Comparison of ENCODE assay signal across 39 mouse cellular contexts in genomic region chr1:31203771-31204170, GRCm38 (mm10). TPM values are rescaled to one million over a fixed set of nuclear protein-coding genes. Genes with fewer than 3 reads are reported as not detected.
DNase-seq lines count a peak whose midpoint lies in the region; TF ChIP-seq lines count a peak whose summit lies in the region.
"Had no signal": no experiment of that assay in that cellular context is flagged by ENCODE, and none has a peak within 500 bp of the region (broad histone marks: within the 10 kb centered on the region; RNA-seq: fewer than 3 reads in every experiment).

No protein-coding gene starts in this region.

- intact Hi-C loops in left cerebral cortex, postnatal 25 days (cut with DNase I), result no loop called here

- H3K36me3 ChIP-seq in kidney, adult 2 months (ENCODE audit: control insufficient read depth, insufficient read depth, low read length), result no peaks in the 10 kb centered on the region
- H3K36me3 ChIP-seq: heart, embryonic 12.5 days; hindbrain, embryonic 13.5 days; limb, embryonic 13.5 days; lung, embryonic 15.5 days had no signal

- no peak overlapping the region for H3K4me3 ChIP-seq in kidney, adult 2 months (ENCODE audit: insufficient read depth, low read depth, low read length)
- H3K4me3 ChIP-seq: erythroblast, embryonic 14.5 days; heart, adult 2 months; heart, embryonic 12.5 days; hindbrain, embryonic 13.5 days; limb, embryonic 13.5 days; lung, embryonic 15.5 days had no signal

- H3K4me1 ChIP-seq in kidney, adult 2 months (ENCODE audit: control insufficient read depth, insufficient read depth, low read length), result no peaks in the 10 kb centered on the region
- H3K4me1 ChIP-seq: heart, embryonic 12.5 days; limb, embryonic 13.5 days; lung, embryonic 15.5 days had no signal

- DNase-seq in layer of hippocampus, adult 8-10 months (ENCODE audit: low spot score in 2 of 2), result peak; percentile 3 to 10
- no peak for DNase-seq in layer of hippocampus, postnatal 25 days (ENCODE audit: extremely low spot score in 1 of 2, low spot score in 1 of 2)
- peak; percentile 36 to 66 for DNase-seq in right cerebral cortex, adult 2 months (ENCODE audit: low spot score in 2 of 2)
- no peak for DNase-seq in right cerebral cortex, postnatal 14 days
- peak; percentile 28 to 67 for DNase-seq in left cerebral cortex, postnatal 25 days (ENCODE audit: low spot score in 2 of 2)
- no peak for DNase-seq in kidney, adult 2 months
- DNase-seq: adrenal gland, postnatal 25 days; B cell, adult 2 months; cerebellum, adult 18-20 months; cerebellum, postnatal 10 days; heart, adult 2 months; heart, postnatal 4 days; kidney, adult 9 months; kidney, postnatal 10 days; lung, postnatal 36 days had no signal

- TF ChIP-seq CTCF in kidney, adult 2 months (conservative IDR thresholded peaks at IDR 0.05; ENCODE audit: insufficient read depth, insufficient read length, low read depth, low read length), result no peak

- no peak overlapping the region for H3K27ac ChIP-seq in kidney, adult 2 months (ENCODE audit: insufficient read depth, low read depth, low read length)
- H3K27ac ChIP-seq: heart, adult 2 months; hindbrain, embryonic 13.5 days; limb, embryonic 13.5 days; lung, embryonic 15.5 days had no signal

- WGBS in kidney, adult 2 months, result 86% methylated on average over 10 of the region's 10 CpGs

- TF ChIP-seq POLR2A in kidney, adult 2 months (IDR thresholded peaks at IDR 0.05; ENCODE audit: low read depth, low read length), result no peak

- no peaks in the 10 kb centered on the region for H3K27me3 ChIP-seq in kidney, adult 2 months (replicated peaks; ENCODE audit: control insufficient read depth, insufficient read depth, low read length)
- H3K27me3 ChIP-seq: heart, embryonic 12.5 days; hindbrain, embryonic 13.5 days; limb, embryonic 13.5 days; lung, embryonic 15.5 days had no signal

RNA-seq across cellular contexts. Expression of gene 4931428L18Rik, which starts 18.7 kb away (rescaled TPM):
- total RNA-seq in layer of hippocampus, adult 8-10 months (2022), result not detected
- total RNA-seq in layer of hippocampus, postnatal 25 days (2021), result not detected
- not detected for total RNA-seq in left cerebral cortex, postnatal 25 days (2021)
- polyA plus RNA-seq in kidney, adult 2 months (2012; rRNA removed), result not detected in 2 replicates
- total RNA-seq: adrenal gland, postnatal 25 days; common myeloid progenitor, adult 5-6 weeks; gastrocnemius, adult 8-10 months; gastrocnemius, postnatal 4 days; heart, adult 2 months; heart, postnatal 4 days; left cerebral cortex, adult 8-10 months; neutrophil, adult 5-6 weeks had no signal
- polyA plus RNA-seq: brain, embryonic 14.5 days; embryonic facial prominence, embryonic 14.5 days; erythroblast, embryonic 14.5 days; forebrain, embryonic 11.5 days; forebrain, embryonic 16.5 days; heart, embryonic 12.5 days; hindbrain, embryonic 13.5 days; intestine, embryonic 16.5 days; large intestine, adult 2 months; limb, embryonic 13.5 days; liver, embryonic 11.5 days; liver, embryonic 16.5 days; lung, embryonic 15.5 days; midbrain, embryonic 11.5 days; midbrain, embryonic 16.5 days; neural tube, embryonic 11.5 days had no signal

RNA-seq across cellular contexts. Expression of gene Pih1d3, which starts 18.9 kb away (rescaled TPM):
- total RNA-seq in layer of hippocampus, adult 8-10 months (2022), result not detected
- total RNA-seq in layer of hippocampus, postnatal 25 days (2021), result not detected
- total RNA-seq in left cerebral cortex, postnatal 25 days (2021), result not detected
- not detected in 2 replicates for polyA plus RNA-seq in kidney, adult 2 months (2012; rRNA removed)
- total RNA-seq: adrenal gland, adult 18-20 months; adrenal gland, postnatal 25 days; common myeloid progenitor, adult 5-6 weeks; gastrocnemius, adult 8-10 months; gastrocnemius, postnatal 4 days; heart, adult 2 months; heart, postnatal 4 days; left cerebral cortex, adult 8-10 months; megakaryocyte, adult 5-6 weeks; neutrophil, adult 5-6 weeks had no signal
- polyA plus RNA-seq: brain, embryonic 14.5 days; embryonic facial prominence, embryonic 14.5 days; erythroblast, embryonic 14.5 days; forebrain, embryonic 11.5 days; forebrain, embryonic 16.5 days; heart, adult 2 months; heart, embryonic 12.5 days; heart, postnatal 0 days; hindbrain, embryonic 13.5 days; intestine, embryonic 16.5 days; large intestine, adult 2 months; limb, embryonic 13.5 days; liver, embryonic 11.5 days; liver, embryonic 16.5 days; lung, embryonic 15.5 days; midbrain, embryonic 11.5 days; midbrain, embryonic 16.5 days; neural tube, embryonic 11.5 days had no signal

RNA-seq across cellular contexts. Expression of gene Lgsn, which starts 27.6 kb away (rescaled TPM):
- not detected for total RNA-seq in layer of hippocampus, adult 8-10 months (2022)
- total RNA-seq in layer of hippocampus, postnatal 25 days (2021), result not detected
- total RNA-seq in left cerebral cortex, postnatal 25 days (2021), result not detected
- not detected in 2 replicates for polyA plus RNA-seq in kidney, adult 2 months (2012; rRNA removed)
- total RNA-seq: adrenal gland, adult 18-20 months; adrenal gland, postnatal 25 days; common myeloid progenitor, adult 5-6 weeks; gastrocnemius, adult 8-10 months; gastrocnemius, postnatal 4 days; heart, adult 2 months; heart, postnatal 4 days; left cerebral cortex, adult 8-10 months; megakaryocyte, adult 5-6 weeks; neutrophil, adult 5-6 weeks had no signal
- polyA plus RNA-seq: brain, embryonic 14.5 days; embryonic facial prominence, embryonic 14.5 days; erythroblast, embryonic 14.5 days; forebrain, embryonic 11.5 days; forebrain, embryonic 16.5 days; heart, adult 2 months; heart, embryonic 12.5 days; heart, postnatal 0 days; hindbrain, embryonic 13.5 days; intestine, embryonic 16.5 days; large intestine, adult 2 months; limb, embryonic 13.5 days; liver, embryonic 11.5 days; liver, embryonic 16.5 days; lung, embryonic 15.5 days; midbrain, embryonic 11.5 days; midbrain, embryonic 16.5 days; neural tube, embryonic 11.5 days had no signal

Comparison
In these comparisons a context has a peak if more than half of its experiments do, and no peak if none do; other contexts are left out.
1. DNase-seq: peak in layer of hippocampus, adult 8-10 months (2 of 2), right cerebral cortex, adult 2 months (2 of 2) and left cerebral cortex, postnatal 25 days (2 of 2); none in layer of hippocampus, postnatal 25 days (0 of 2), right cerebral cortex, postnatal 14 days (single experiment) and kidney, adult 2 months (single experiment).